Mouse (Mus musculus): ENCODE data around the gene Fads3. TPM values are rescaled to one million over a fixed set of nuclear protein-coding genes. Genes with fewer than 3 reads are reported as not detected.
A peak's percentile ranks its signal among the peaks of the same experiment; 100 is the strongest.

Gene Fads3
- polyA plus RNA-seq, 1 experiment from 2014 or later = 39.4 TPM

GRCm38 (mm10) chr19:10011408-10011807 lies 30.0 kb upstream of the Fads3 start:
- no peak overlapping the region for H3K4me3 ChIP-seq
- ATAC-seq (replicated peaks; ENCODE audit: insufficient number of reproducible peaks, insufficient read depth, low FRiP score, low read depth) = no peak
- no peaks in the 10 kb centered on the region for H3K36me3 ChIP-seq
- H3K27me3 ChIP-seq = no peaks in the 10 kb centered on the region
- no peaks in the 10 kb centered on the region for H3K9me3 ChIP-seq (replicated peaks)
- H3K4me1 ChIP-seq (replicated peaks) = peaks cover 26% of the 10 kb centered on the region
- H3K27ac ChIP-seq = no peak overlapping the region
- 84% methylated on average over 1 of the region's 1 CpGs for WGBS
- no peak overlapping the region for H3K9ac ChIP-seq
- no peak overlapping the region for H3K4me2 ChIP-seq

GRCm38 (mm10) chr19:10012827-10013278 lies 28.5 kb upstream of the Fads3 start:
- H3K9ac ChIP-seq = no peak overlapping the region
- peaks cover 32% of the 10 kb centered on the region for H3K4me1 ChIP-seq (replicated peaks)
- H3K36me3 ChIP-seq = no peaks in the 10 kb centered on the region
- 15% methylated on average over 6 of the region's 6 CpGs for WGBS
- no peak overlapping the region for H3K4me3 ChIP-seq
- no peaks in the 10 kb centered on the region for H3K27me3 ChIP-seq
- H3K27ac ChIP-seq = peak overlapping the region; percentile 88
- H3K4me2 ChIP-seq = 0 out of 2 replicates have a peak overlapping the region, but pooled peaks have one; percentile 1
- peak; percentile 40 for ATAC-seq (replicated peaks; ENCODE audit: insufficient number of reproducible peaks, insufficient read depth, low FRiP score, low read depth)
- no peaks in the 10 kb centered on the region for H3K9me3 ChIP-seq (replicated peaks)

- Histone ChIP-seq H3K27ac (peak overlapping the region; percentile 88), H3K4me1 (replicated peaks) (peaks cover 33% of the 10 kb centered on the region), H3K9ac (no peak overlapping the region), H3K36me3 (no peaks in the 10 kb centered on the region), H3K27me3 (no peaks in the 10 kb centered on the region), H3K9me3 (replicated peaks) (no peaks in the 10 kb centered on the region), H3K4me2 (0 out of 2 replicates have a peak overlapping the region, but pooled peaks have one; percentile 1), H3K4me3 (no peak overlapping the region)
- WGBS = 15% methylated on average over 3 of the region's 3 CpGs
- no peak for ATAC-seq (replicated peaks; ENCODE audit: insufficient number of reproducible peaks, insufficient read depth, low FRiP score, low read depth)
Measured at GRCm38 (mm10) chr19:10013348-10013747, 28.0 kb upstream of the Fads3 start.

GRCm38 (mm10) chr19:10013913-10014312 lies 27.5 kb upstream of the Fads3 start:
- Histone ChIP-seq H3K27ac (peak overlapping the region; percentile 88), H3K4me3 (no peak overlapping the region), H3K4me1 (replicated peaks) (peaks cover 38% of the 10 kb centered on the region), H3K9ac (no peak overlapping the region), H3K4me2 (no peak overlapping the region), H3K9me3 (replicated peaks) (no peaks in the 10 kb centered on the region), H3K27me3 (no peaks in the 10 kb centered on the region), H3K36me3 (no peaks in the 10 kb centered on the region)
- ATAC-seq (replicated peaks; ENCODE audit: insufficient number of reproducible peaks, insufficient read depth, low FRiP score, low read depth) = peak; percentile 51
- 24% methylated on average over 5 of the region's 5 CpGs for WGBS

GRCm38 (mm10) chr19:10014824-10015223 lies 26.5 kb upstream of the Fads3 start:
- no peaks in the 10 kb centered on the region for H3K36me3 ChIP-seq
- peak overlapping the region; percentile 88; the same call in 1 of the 2 replicates for H3K27ac ChIP-seq
- H3K9me3 ChIP-seq (replicated peaks) = no peaks in the 10 kb centered on the region
- H3K27me3 ChIP-seq = no peaks in the 10 kb centered on the region
- no peak for ATAC-seq (replicated peaks; ENCODE audit: insufficient number of reproducible peaks, insufficient read depth, low FRiP score, low read depth)
- H3K4me1 ChIP-seq (replicated peaks) = peaks cover 45% of the 10 kb centered on the region
- H3K9ac ChIP-seq = no peak overlapping the region
- H3K4me3 ChIP-seq = no peak overlapping the region
- no peak overlapping the region for H3K4me2 ChIP-seq
- 69% methylated on average over 13 of the region's 13 CpGs for WGBS

GRCm38 (mm10) chr19:10015442-10015841 lies 25.9 kb upstream of the Fads3 start:
- no peak overlapping the region for H3K4me3 ChIP-seq
- H3K27ac ChIP-seq = no peak overlapping the region
- peaks cover 45% of the 10 kb centered on the region for H3K4me1 ChIP-seq (replicated peaks)
- H3K4me2 ChIP-seq = no peak overlapping the region
- no peak for ATAC-seq (replicated peaks; ENCODE audit: insufficient number of reproducible peaks, insufficient read depth, low FRiP score, low read depth)
- 51% methylated on average over 4 of the region's 4 CpGs for WGBS
- H3K9me3 ChIP-seq (replicated peaks) = no peaks in the 10 kb centered on the region
- H3K27me3 ChIP-seq = no peaks in the 10 kb centered on the region
- no peak overlapping the region for H3K9ac ChIP-seq
- H3K36me3 ChIP-seq = no peaks in the 10 kb centered on the region

GRCm38 (mm10) chr19:10016151-10016550 lies 25.2 kb upstream of the Fads3 start:
- no peak overlapping the region for H3K9ac ChIP-seq
- no peak overlapping the region for H3K4me3 ChIP-seq
- ATAC-seq (replicated peaks; ENCODE audit: insufficient number of reproducible peaks, insufficient read depth, low FRiP score, low read depth) = no peak
- no peaks in the 10 kb centered on the region for H3K27me3 ChIP-seq
- no peak overlapping the region for H3K4me2 ChIP-seq
- no peaks in the 10 kb centered on the region for H3K9me3 ChIP-seq (replicated peaks)
- 72% methylated on average over 4 of the region's 4 CpGs for WGBS
- no peaks in the 10 kb centered on the region for H3K36me3 ChIP-seq
- H3K27ac ChIP-seq = no peak overlapping the region
- peaks cover 50% of the 10 kb centered on the region for H3K4me1 ChIP-seq (replicated peaks)

- H3K27ac ChIP-seq = peak overlapping the region; percentile 73
- H3K4me3 ChIP-seq = peak overlapping the region; percentile 62
- H3K4me1 ChIP-seq (replicated peaks) = peaks cover 56% of the 10 kb centered on the region
- peak overlapping the region; percentile 90 for H3K4me2 ChIP-seq
- H3K9ac ChIP-seq = peak overlapping the region; percentile 71
- no peaks in the 10 kb centered on the region for H3K36me3 ChIP-seq
- no peaks in the 10 kb centered on the region for H3K9me3 ChIP-seq (replicated peaks)
- 6% methylated on average over 44 of the region's 44 CpGs for WGBS
- no peaks in the 10 kb centered on the region for H3K27me3 ChIP-seq
- ATAC-seq (replicated peaks; ENCODE audit: insufficient number of reproducible peaks, insufficient read depth, low FRiP score, low read depth) = peak; percentile 95
Measured at GRCm38 (mm10) chr19:10017637-10018526, 23.5 kb upstream of the Fads3 start.

GRCm38 (mm10) chr19:10018527-10018818 lies 22.9 kb upstream of the Fads3 start:
- Histone ChIP-seq H3K27me3 (no peaks in the 10 kb centered on the region), H3K9ac (peak overlapping the region; percentile 71), H3K9me3 (replicated peaks) (no peaks in the 10 kb centered on the region), H3K4me1 (replicated peaks) (peaks cover 55% of the 10 kb centered on the region), H3K36me3 (no peaks in the 10 kb centered on the region), H3K4me2 (peak overlapping the region; percentile 90), H3K4me3 (peak overlapping the region; percentile 62), H3K27ac (peak overlapping the region; percentile 73)
- ATAC-seq (replicated peaks; ENCODE audit: insufficient number of reproducible peaks, insufficient read depth, low FRiP score, low read depth) = peak; percentile 26
- 1% methylated on average over 3 of the region's 3 CpGs for WGBS

- WGBS = 67% methylated on average over 4 of the region's 4 CpGs
- Histone ChIP-seq H3K27me3 (no peaks in the 10 kb centered on the region), H3K9me3 (replicated peaks) (no peaks in the 10 kb centered on the region), H3K4me2 (peak overlapping the region; percentile 90), H3K4me3 (peak overlapping the region; percentile 62), H3K4me1 (replicated peaks) (peaks cover 54% of the 10 kb centered on the region), H3K36me3 (no peaks in the 10 kb centered on the region), H3K27ac (no peak overlapping the region), H3K9ac (peak overlapping the region; percentile 71; the same call in 1 of the 2 replicates)
- ATAC-seq (replicated peaks; ENCODE audit: insufficient number of reproducible peaks, insufficient read depth, low FRiP score, low read depth) = no peak
Measured at GRCm38 (mm10) chr19:10019214-10019760, 22.1 kb upstream of the Fads3 start.

GRCm38 (mm10) chr19:10021981-10022380 lies 19.4 kb upstream of the Fads3 start:
- 0 out of 2 replicates have a peak overlapping the region, but pooled peaks have one; percentile 31 for H3K27ac ChIP-seq
- no peak for ATAC-seq (replicated peaks; ENCODE audit: insufficient number of reproducible peaks, insufficient read depth, low FRiP score, low read depth)
- no peak overlapping the region for H3K4me3 ChIP-seq
- peaks cover 66% of the 10 kb centered on the region for H3K4me1 ChIP-seq (replicated peaks)
- H3K9me3 ChIP-seq (replicated peaks) = no peaks in the 10 kb centered on the region
- no peak overlapping the region for H3K9ac ChIP-seq
- no peak overlapping the region for H3K4me2 ChIP-seq
- H3K27me3 ChIP-seq = no peaks in the 10 kb centered on the region
- H3K36me3 ChIP-seq = no peaks in the 10 kb centered on the region
- WGBS = 85% methylated on average over 2 of the region's 2 CpGs
